Mouse (Mus musculus) layer of hippocampus, adult 2 months (tissue): ENCODE measurements around the gene Jakmip3. TPM values are rescaled to one million over a fixed set of nuclear protein-coding genes. Genes with fewer than 3 reads are reported as not detected.
A peak's percentile ranks its signal among the peaks of the same experiment; 100 is the strongest.

Experiments
- DNase-seq, 2 experiments: peaks; one replicate each; pipeline ENCODE4 v3.0.0; 2022; ENCODE audit warnings: low spot score in 2 of 2
- H3K27ac ChIP-seq: fragments of 200-600 bp; 2 replicates; pipeline ENCODE4 v1.8.1; 2022
- H3K4me3 ChIP-seq: fragments of 200-600 bp; 2 replicates; pipeline ENCODE4 v1.8.1; 2022; ENCODE audit warnings: mild to moderate bottlenecking
- CTCF ChIP-seq: fragments of 200-600 bp; conservative IDR thresholded peaks from 2 replicates; pipeline ENCODE4 v1.8.1; 2022; ENCODE audit warnings: antibody characterized with exemption, mild to moderate bottlenecking, moderate library complexity
- total RNA-seq, 2 experiments: library from RNA; stranded (reverse); gene quantifications; 2 replicates each; pipeline ENCODE4 v1.2.3; 2021

Gene Jakmip3
- total RNA-seq, 2 experiments from 2014 or later: 51.0 to 58.1 TPM

- Histone ChIP-seq H3K27ac (peak overlapping the region; percentile 90), H3K4me3 (no peak overlapping the region)
- TF ChIP-seq CTCF: no peak
- peak; percentile 42 to 67 for DNase-seq
Measured at GRCm38 (mm10) chr7:138959747-138960146, 19.2 kb downstream of the Jakmip3 start.

GRCm38 (mm10) chr7:138963756-138964155 lies 23.2 kb downstream of the Jakmip3 start:
- no peak for DNase-seq
- no peak overlapping the region for H3K4me3 ChIP-seq
- no peak for TF ChIP-seq CTCF
- H3K27ac ChIP-seq: no peak overlapping the region

DNA sequence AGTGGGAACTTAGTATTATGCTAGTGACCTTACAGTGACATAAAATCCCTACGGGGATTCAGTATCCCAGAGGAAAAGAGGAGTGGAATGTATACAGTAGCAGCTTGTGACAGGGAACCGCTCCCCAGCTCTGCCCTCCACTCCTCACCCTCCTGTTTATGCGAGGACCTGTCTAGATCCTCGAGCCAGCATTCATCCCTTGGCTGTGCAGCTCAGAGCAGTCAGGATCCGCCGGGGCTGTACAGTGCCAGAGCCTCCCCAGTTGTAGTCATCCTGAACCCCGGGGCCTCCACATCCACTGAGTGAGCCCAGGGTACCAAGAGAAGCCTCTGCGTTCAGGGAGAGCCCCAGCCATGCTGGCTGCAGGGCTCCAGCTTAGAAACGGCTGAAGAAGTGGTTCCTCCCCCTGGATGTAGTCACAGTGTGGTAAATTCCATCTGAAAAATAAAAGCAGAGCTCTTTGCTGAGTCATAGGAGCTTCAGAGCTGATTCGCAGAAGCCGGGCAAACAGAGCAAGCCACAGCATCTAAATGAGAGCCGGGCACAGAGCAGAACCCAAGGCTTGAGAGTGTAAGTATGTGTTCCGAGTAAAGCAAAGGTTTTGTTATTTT lies 27.6 kb downstream of the Jakmip3 start:
- TF ChIP-seq CTCF: no peak

GRCm38 (mm10) chr7:138977510-138977909 lies 37.0 kb downstream of the Jakmip3 start:
- Histone ChIP-seq H3K27ac (no peak overlapping the region), H3K4me3 (no peak overlapping the region)
- no peak for DNase-seq
- TF ChIP-seq CTCF: no peak

More for the DNA sequence above, 27.6 kb downstream of the Jakmip3 start:
- Histone ChIP-seq H3K27ac (peak overlapping the region; percentile 91), H3K4me3 (peak overlapping the region; percentile 34)
- DNase-seq: peak; percentile 52 to 73

GRCm38 (mm10) chr7:138984576-138984975 lies 44.0 kb downstream of the Jakmip3 start:
- no peak overlapping the region for H3K4me3 ChIP-seq
- no peak for DNase-seq
- TF ChIP-seq CTCF: no peak
- H3K27ac ChIP-seq: peak overlapping the region; percentile 28; the same call in 1 of the 2 replicates

DNA sequence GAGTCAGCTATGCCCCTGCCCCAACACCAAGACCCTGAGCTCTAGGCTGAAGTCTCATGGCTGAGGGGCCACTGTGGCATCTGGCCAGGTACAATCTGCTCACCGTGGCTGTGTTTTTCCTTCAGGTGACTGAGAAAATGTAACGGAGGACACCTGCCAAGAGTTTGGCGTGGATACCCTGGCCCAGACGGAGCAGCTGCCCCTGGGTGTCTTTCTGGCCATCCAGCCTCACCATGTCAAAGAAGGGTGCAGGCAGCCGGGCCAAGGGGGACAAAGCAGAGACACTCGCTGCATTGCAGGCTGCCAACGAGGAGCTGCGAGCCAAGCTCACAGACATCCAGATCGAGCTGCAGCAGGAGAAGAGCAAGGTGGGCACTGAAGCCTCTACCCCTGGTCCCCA lies 48.6 kb downstream of the Jakmip3 start:
- no peak for DNase-seq
- Histone ChIP-seq H3K27ac (no peak overlapping the region), H3K4me3 (no peak overlapping the region)
- no peak for TF ChIP-seq CTCF

DNA sequence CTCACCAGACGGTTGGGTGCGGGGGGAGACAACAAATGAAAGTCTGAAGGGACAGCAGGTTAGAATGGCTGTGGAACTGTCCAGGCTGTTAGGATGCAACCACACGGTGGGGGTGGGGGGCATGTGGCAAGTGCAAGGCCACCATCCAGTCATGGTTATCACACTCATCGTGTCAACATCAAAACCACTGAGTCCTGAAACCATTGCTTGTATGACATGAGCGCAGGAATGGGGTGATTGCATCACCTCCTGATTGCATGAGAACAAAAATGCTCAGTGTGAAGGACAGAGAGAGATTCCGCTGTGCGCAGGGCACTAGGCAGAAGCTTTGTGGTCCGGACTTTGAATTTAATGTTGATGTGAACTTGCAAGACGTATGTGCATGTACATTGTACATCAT lies 62.2 kb downstream of the Jakmip3 start:
- H3K4me3 ChIP-seq: no peak overlapping the region
- DNase-seq: no peak
- TF ChIP-seq CTCF: no peak
- H3K27ac ChIP-seq: no peak overlapping the region

- no peak for DNase-seq
- Histone ChIP-seq H3K27ac (no peak overlapping the region), H3K4me3 (no peak overlapping the region)
- TF ChIP-seq CTCF: no peak
Measured at GRCm38 (mm10) chr7:139003250-139003649, 62.7 kb downstream of the Jakmip3 start.

DNA sequence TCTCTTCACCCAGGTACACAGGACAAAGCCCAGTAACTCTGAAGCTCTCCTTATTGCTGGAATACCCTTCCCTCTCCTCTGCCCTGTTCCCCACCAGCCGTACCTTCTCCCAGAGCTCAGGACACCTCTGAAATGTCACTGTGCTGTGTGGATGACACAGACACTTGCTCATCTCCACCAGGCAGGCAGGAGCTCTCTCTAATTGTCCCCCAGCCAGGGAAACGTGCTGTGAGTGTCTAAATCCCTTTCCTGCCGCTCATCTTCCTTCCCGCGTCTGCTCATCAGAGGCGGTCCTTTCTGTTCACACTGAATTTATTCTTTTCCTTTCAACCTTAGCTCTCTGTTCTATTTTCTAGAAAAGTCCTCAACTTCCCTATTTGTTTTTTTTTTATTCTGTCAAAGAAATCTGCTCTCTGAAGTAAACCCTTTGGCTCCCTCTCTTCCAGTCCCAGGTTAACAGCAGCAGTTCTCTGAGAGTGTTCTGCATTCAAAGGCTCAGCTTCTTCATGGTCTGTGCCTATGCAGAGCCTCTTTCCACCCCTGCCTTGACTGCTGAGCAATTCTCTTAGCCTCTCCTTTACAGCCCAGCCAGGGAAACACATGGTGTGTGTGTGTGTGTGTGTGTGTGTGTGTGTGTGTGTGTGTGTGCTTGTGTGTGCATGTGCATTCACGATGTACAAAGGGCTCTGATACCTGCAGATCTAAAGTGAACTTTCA lies 69.4 kb downstream of the Jakmip3 start:
- H3K27ac ChIP-seq: peak overlapping the region; percentile 18; the same call in 1 of the 2 replicates
- TF ChIP-seq CTCF: no peak

GRCm38 (mm10) chr7:139011027-139011426 lies 70.5 kb downstream of the Jakmip3 start:
- peak; percentile 93 for TF ChIP-seq CTCF
- no peak overlapping the region for H3K27ac ChIP-seq
- no peak overlapping the region for H3K4me3 ChIP-seq
- peak; percentile 32 to 65 for DNase-seq

More for the DNA sequence above, 69.4 kb downstream of the Jakmip3 start:
- no peak overlapping the region for H3K4me3 ChIP-seq
- DNase-seq: no peak

GRCm38 (mm10) chr7:139011586-139011985 lies 71.1 kb downstream of the Jakmip3 start:
- H3K27ac ChIP-seq: no peak overlapping the region
- DNase-seq: no peak
- H3K4me3 ChIP-seq: no peak overlapping the region
- no peak for TF ChIP-seq CTCF

GRCm38 (mm10) chr7:139012767-139013369 lies 72.3 kb downstream of the Jakmip3 start:
- DNase-seq: no peak
- no peak for TF ChIP-seq CTCF
- no peak overlapping the region for H3K27ac ChIP-seq
- no peak overlapping the region for H3K4me3 ChIP-seq

GRCm38 (mm10) chr7:139015143-139015542 lies 74.6 kb downstream of the Jakmip3 start:
- no peak for TF ChIP-seq CTCF
- DNase-seq: no peak
- no peak overlapping the region for H3K4me3 ChIP-seq
- H3K27ac ChIP-seq: no peak overlapping the region
